Mouse (Mus musculus) T-helper 17 cell (primary cell): ENCODE measurements around the gene Prpf38b.

Experiments used
- in situ Hi-C, 2 experiments: fragments of 300-600 bp; cut with MboI, MseI; formaldehyde crosslinking; loops; 1 replicate in 1 of 2; 2 replicates in 1 of 2; pipeline ENCODE4 v1.15.1; 2025; ENCODE audit warnings: high pct_unique_total_duplicates in 2 of 2

Prpf38b gene

DNA sequence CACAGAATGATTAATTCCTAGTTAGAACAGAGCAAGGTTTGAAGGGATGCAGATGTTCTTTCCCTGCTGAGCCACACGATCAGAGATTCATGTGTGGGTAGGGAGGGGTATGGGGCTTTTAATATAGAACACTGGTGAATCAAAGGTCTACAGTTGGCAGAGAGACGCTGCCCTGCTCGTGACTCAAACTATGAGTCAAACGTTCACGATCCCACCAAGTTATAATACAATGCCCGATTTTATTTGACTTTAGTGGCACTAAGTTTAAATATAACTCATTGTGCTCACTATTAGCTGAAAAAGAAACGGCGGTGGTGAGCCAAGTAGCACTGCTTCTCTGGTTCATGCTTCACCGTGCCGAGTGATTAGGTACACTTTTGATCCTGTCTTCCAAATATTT, 48.4 kb downstream of the Prpf38b start:
- in situ Hi-C loops, result loop anchor here in 1 of 2 experiments (10.0 kb wide), 1 partner anchor 1372 kb away; no protein-coding TSS in a partner anchor

DNA sequence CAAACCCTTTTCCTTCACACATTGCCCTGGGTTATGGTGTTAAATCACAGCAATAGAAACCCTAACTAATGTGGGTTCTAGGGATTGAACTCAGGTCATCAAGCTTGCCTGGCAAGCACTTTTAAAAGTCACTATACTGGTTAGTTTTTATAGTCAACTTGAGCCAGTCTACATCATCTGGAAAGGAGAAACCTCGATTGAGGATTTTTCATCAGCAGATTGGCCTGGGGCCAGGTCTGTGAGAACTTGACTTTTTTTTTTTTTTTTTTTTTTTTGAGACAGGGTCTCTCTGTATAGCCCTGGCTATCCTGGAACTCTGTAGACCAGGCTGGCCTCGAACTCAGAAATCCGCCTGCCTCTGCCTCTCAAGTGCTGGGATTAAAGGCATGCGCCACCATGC, 49.2 kb downstream of the Prpf38b start:
- in situ Hi-C loops, result loop anchor here in 1 of 2 experiments (10.0 kb wide), 1 partner anchor 1373 kb away; no protein-coding TSS in a partner anchor

DNA sequence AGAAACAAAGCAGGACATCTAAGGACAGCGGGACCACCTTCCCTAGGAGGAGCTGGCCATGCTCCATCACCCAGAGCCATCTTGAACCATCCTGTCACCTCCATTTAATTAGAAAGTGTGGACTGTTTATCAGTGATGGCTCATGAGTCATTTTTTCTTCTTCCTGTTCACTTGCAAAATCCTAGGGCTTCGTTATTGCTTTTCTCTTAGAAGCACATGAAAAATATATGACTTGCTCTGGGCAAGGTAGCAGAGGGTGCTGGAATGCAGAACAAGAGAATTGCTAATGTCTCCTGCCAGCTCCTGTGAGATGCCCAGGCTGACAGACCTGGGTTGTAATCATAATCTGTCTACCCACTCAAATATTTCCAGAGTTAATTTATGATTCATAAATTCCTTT, 50.7 kb downstream of the Prpf38b start:
- in situ Hi-C loops, result loop anchor here in 1 of 2 experiments (10.0 kb wide), 1 partner anchor 1374 kb away; no protein-coding TSS in a partner anchor

- in situ Hi-C loops, result no loop called here
These were observed 53.2 kb downstream of the Prpf38b start for GRCm38 (mm10) chr3:108858231-108858770.

DNA sequence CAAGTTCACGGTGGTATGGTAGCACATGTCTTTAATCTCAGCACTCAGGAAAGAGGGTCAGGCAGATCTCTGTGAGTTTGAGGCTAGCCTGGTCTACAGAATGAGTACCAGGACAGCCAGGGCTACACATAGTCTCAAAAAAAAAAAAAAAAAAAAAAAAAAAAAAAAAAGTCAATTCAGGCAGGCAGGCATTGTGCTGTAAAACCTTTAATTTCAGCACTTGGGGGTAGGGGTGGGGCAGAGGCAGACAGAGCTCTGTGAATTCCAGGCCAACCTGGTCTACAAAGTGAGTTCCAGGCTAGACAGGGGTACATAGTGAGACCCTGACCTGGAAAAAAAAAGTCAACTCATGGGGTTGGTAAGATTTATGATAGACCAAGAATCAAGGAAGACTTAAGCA, 53.8 kb downstream of the Prpf38b start:
- in situ Hi-C loops, result no loop called here

GRCm38 (mm10) chr3:108857124-108857470, 54.4 kb downstream of the Prpf38b start:
- in situ Hi-C loops, result no loop called here

DNA sequence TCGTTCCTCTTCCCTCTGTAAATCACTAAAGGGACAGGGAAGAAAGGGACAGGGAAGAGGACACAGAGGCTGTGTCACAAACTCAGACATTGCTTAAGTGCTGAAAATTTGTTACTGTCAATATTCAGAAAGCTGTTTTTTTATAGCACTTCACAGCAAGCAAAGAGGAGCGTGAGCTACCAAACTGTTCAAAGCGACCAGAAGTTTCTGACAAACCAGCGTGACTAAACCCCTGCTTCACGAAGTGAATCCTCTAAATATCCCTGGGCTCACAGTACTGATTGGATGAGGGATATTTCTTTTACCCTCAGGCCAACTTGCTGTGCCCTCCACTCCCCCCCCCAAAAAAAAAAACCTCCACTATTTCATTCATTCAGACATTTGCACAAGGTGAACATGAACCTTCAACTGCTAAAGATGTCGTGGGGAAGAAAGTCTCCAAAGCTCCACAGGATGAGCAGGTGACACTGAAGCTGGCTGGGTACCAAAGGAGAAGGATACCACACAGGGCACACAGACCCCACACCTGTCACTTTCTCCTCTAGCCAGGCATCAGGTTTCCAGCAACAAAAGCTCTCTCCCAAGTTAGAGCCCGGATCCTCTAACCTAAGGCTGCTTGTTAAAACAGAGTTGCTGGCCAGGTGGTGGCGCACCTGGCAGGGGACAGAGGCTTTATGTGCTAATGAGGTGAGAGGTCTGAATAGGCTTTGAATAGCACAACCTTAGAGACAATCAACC, 55.0 kb downstream of the Prpf38b start:
- in situ Hi-C loops, result no loop called here

DNA sequence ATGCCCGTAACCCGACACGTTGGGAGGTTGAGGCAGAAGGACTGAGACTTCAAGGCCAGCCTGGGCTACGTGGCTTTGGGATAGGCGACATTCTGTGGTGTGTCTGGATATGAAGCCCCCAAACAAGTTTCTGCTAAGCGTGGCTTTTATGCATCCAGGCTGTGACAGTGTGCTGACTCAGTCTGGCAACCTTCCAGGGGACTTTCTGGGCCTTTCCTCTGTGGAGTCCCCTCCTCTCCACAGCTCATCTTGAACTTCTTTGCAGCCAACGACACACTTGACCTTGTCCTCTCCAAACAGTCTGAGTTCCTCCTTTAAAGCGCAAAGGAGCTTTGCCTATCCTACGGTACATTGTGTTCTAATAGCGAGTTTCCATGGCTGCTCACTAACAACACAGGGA, 55.7 kb downstream of the Prpf38b start:
- in situ Hi-C loops, result no loop called here

DNA sequence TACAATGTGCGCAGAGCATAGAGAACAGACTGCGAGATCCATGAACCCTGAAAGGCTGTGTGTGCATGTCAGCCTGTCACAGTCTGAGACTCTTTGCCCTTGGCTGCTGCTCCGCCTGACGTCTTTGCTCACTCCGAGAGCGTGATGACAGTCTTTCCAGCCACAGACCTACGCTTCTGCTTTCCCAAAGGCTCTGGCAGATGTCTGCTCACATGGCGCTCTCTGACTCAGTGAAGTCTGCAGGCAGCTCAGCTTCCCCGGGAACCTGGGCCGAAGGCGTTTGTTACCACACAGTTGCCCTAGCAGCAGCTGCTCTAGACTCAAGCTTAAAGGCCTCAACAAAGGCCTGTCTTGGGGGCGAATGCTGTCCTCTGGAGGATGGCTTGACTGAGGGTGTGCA, 56.2 kb downstream of the Prpf38b start:
- in situ Hi-C loops, result no loop called here

GRCm38 (mm10) chr3:108853266-108853665, 58.3 kb downstream of the Prpf38b start:
- in situ Hi-C loops, result no loop called here
